Mouse (Mus musculus): ENCODE results near the gene B3gnt7. TPM values are rescaled to one million over a fixed set of nuclear protein-coding genes. Genes with fewer than 3 reads are reported as not detected.

The B3gnt7 gene
- 5.9 and 7.0 TPM in 2 replicates for polyA plus RNA-seq (2014; fragmentation: Nextera tagmentation; extraction: Ambion mirVana)

DNA sequence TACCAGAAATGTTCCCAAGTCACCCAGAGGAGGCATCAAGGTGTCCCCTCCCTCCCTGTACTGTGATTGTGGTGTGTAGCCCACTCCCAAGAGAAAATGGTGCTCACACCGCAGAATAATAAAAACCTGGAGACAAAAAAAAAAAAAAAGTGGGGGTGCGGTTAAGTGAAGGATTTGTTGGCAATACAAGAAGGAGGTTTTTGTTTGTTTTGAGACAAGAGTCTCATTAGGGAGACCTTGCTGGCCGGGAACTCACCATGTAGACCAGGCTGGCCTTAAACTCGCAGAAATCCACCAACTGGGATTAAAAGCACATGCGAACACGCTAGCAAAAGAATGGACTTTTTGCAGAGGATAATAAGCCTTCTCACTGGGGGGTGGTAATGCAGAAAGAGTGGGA is at the start of gene B3gnt7:
Gene B3gnt7 (plus strand): TSS at position 301 of the 400 bp plus-strand sequence.
- 24% methylated on average over 6 of the region's 6 CpGs for WGBS
- no peak within 1 kb of the TSS for H3K27ac ChIP-seq (replicated peaks; ENCODE audit: low read depth, low read length)

GRCm38 (mm10) chr1:86253410-86253809 is 49.2 kb upstream of the B3gnt7 start:
- 93% methylated on average over 8 of the region's 8 CpGs for WGBS
- H3K36me3 ChIP-seq (ENCODE audit: control insufficient read depth, insufficient read depth, low read length), result peaks cover 22% of the 10 kb centered on the region; the same call in 1 of the 2 replicates
- no peak for DNase-seq

More for the DNA sequence above, at the start of gene B3gnt7:
- Histone ChIP-seq H3K4me2 (ENCODE audit: low read length) (peak within 1 kb of the TSS; percentile 98), H3K4me3 (replicated peaks; ENCODE audit: low read depth, low read length) (peak within 1 kb of the TSS; percentile 59), H3K27me3 (ENCODE audit: control insufficient read depth, insufficient read depth, low read length) (peaks cover 23% of the 10 kb centered on the region), H3K9me3 (ENCODE audit: control insufficient read depth, low read length) (no peaks in the 10 kb centered on the region), H3K4me1 (ENCODE audit: control insufficient read depth, insufficient read depth, low read length) (no peaks in the 10 kb centered on the region), H3K36me3 (ENCODE audit: control insufficient read depth, insufficient read depth, low read length) (no peaks in the 10 kb centered on the region), H3K9ac (replicated peaks; ENCODE audit: low read length) (peak within 1 kb of the TSS; percentile 65)
- ATAC-seq (ENCODE audit: low FRiP score, low TSS enrichment), result no peak
- DNase-seq, result no peak

DNA sequence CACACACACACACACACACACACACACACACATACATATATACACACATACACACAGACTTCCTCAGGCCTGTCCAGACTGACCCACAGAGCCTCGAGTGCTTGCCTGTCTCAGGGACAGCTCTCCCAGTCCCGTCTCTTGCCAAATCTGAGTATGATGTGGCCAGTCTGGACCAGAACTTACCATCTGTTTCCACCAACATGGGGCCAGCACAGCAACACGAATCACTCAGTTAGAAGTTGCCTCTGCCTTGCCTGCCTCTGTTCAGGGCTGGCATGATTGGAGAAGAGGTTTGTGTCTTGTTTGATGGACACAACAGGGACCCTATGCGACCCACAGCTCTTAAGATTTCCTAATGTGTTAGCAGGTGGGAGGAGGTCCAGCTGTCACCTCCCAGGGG is 46.3 kb upstream of the B3gnt7 start:
- Histone ChIP-seq H3K4me3 (replicated peaks; ENCODE audit: low read depth, low read length) (no peak overlapping the region), H3K9me3 (ENCODE audit: control insufficient read depth, low read length) (no peaks in the 10 kb centered on the region), H3K4me1 (ENCODE audit: control insufficient read depth, insufficient read depth, low read length) (no peaks in the 10 kb centered on the region), H3K9ac (replicated peaks; ENCODE audit: low read length) (no peak overlapping the region), H3K36me3 (ENCODE audit: control insufficient read depth, insufficient read depth, low read length) (peaks cover 17% of the 10 kb centered on the region; the same call in 1 of the 2 replicates), H3K27me3 (ENCODE audit: control insufficient read depth, insufficient read depth, low read length) (no peaks in the 10 kb centered on the region), H3K27ac (replicated peaks; ENCODE audit: low read depth, low read length) (no peak overlapping the region), H3K4me2 (ENCODE audit: low read length) (no peak overlapping the region)
- DNase-seq, result no peak
- ATAC-seq (ENCODE audit: low FRiP score, low TSS enrichment), result no peak
- WGBS, result 85% methylated on average over 4 of the region's 4 CpGs

More at GRCm38 (mm10) chr1:86253410-86253809, 49.2 kb upstream of the B3gnt7 start:
- Histone ChIP-seq H3K27ac (replicated peaks; ENCODE audit: low read depth, low read length) (no peak overlapping the region), H3K9ac (replicated peaks; ENCODE audit: low read length) (no peak overlapping the region), H3K4me1 (ENCODE audit: control insufficient read depth, insufficient read depth, low read length) (no peaks in the 10 kb centered on the region), H3K4me2 (ENCODE audit: low read length) (no peak overlapping the region), H3K4me3 (replicated peaks; ENCODE audit: low read depth, low read length) (no peak overlapping the region), H3K27me3 (ENCODE audit: control insufficient read depth, insufficient read depth, low read length) (no peaks in the 10 kb centered on the region), H3K9me3 (ENCODE audit: control insufficient read depth, low read length) (no peaks in the 10 kb centered on the region)
- no peak for ATAC-seq (ENCODE audit: low FRiP score, low TSS enrichment)

- Histone ChIP-seq H3K4me1 (ENCODE audit: control insufficient read depth, insufficient read depth, low read length) (no peaks in the 10 kb centered on the region), H3K36me3 (ENCODE audit: control insufficient read depth, insufficient read depth, low read length) (peaks cover 17% of the 10 kb centered on the region; the same call in 1 of the 2 replicates), H3K4me2 (ENCODE audit: low read length) (no peak overlapping the region), H3K9me3 (ENCODE audit: control insufficient read depth, low read length) (no peaks in the 10 kb centered on the region), H3K9ac (replicated peaks; ENCODE audit: low read length) (no peak overlapping the region), H3K27me3 (ENCODE audit: control insufficient read depth, insufficient read depth, low read length) (no peaks in the 10 kb centered on the region), H3K27ac (replicated peaks; ENCODE audit: low read depth, low read length) (no peak overlapping the region), H3K4me3 (replicated peaks; ENCODE audit: low read depth, low read length) (no peak overlapping the region)
- no peak for DNase-seq
- 88% methylated on average over 8 of the region's 8 CpGs for WGBS
- no peak for ATAC-seq (ENCODE audit: low FRiP score, low TSS enrichment)
Observed at GRCm38 (mm10) chr1:86257228-86257627, 45.4 kb upstream of the B3gnt7 start.

DNA sequence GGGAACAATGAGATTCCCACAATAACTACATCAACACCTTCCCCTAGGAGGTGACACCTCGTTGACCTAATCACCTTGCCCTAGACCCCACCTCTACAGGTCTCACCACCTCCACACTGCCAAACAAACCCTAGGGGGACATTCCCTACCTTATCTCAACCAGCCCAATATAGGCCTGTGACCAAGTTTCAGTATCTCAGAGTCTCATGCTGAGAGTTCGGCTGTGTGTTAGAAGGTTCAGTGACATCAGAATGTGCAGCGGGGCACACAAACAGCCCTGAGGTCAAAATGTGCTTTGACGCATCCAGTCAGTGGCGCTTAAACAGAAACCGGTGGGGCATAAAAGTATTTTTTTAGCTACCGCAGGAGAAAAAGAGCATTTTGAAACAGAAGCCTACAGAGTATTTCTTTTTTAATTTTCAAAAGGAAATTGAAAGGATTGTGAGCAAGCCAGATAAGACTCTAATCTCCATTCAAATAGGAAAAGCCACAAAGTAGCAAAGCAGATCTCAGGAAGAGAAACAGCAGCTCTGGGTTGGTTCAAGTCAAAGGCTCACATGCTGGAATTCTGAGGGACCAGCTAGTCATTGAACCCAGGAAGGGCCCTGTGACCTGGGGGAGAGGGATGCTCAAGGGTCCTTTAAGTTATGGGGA is 44.3 kb upstream of the B3gnt7 start:
- no peak overlapping the region for H3K27ac ChIP-seq (replicated peaks; ENCODE audit: low read depth, low read length)
- no peak overlapping the region for H3K4me2 ChIP-seq (ENCODE audit: low read length)
- no peak overlapping the region for H3K9ac ChIP-seq (replicated peaks; ENCODE audit: low read length)
- no peak overlapping the region for H3K4me3 ChIP-seq (replicated peaks; ENCODE audit: low read depth, low read length)
- 79% methylated on average over 7 of the region's 7 CpGs for WGBS
- DNase-seq, result no peak
- H3K4me1 ChIP-seq (ENCODE audit: control insufficient read depth, insufficient read depth, low read length), result no peaks in the 10 kb centered on the region
- no peaks in the 10 kb centered on the region for H3K9me3 ChIP-seq (ENCODE audit: control insufficient read depth, low read length)
- no peaks in the 10 kb centered on the region for H3K27me3 ChIP-seq (ENCODE audit: control insufficient read depth, insufficient read depth, low read length)
- peaks cover 17% of the 10 kb centered on the region; the same call in 1 of the 2 replicates for H3K36me3 ChIP-seq (ENCODE audit: control insufficient read depth, insufficient read depth, low read length)
- ATAC-seq (ENCODE audit: low FRiP score, low TSS enrichment), result no peak

- Histone ChIP-seq H3K36me3 (ENCODE audit: control insufficient read depth, insufficient read depth, low read length) (no peaks in the 10 kb centered on the region), H3K27me3 (ENCODE audit: control insufficient read depth, insufficient read depth, low read length) (no peaks in the 10 kb centered on the region), H3K27ac (replicated peaks; ENCODE audit: low read depth, low read length) (no peak overlapping the region), H3K4me3 (replicated peaks; ENCODE audit: low read depth, low read length) (no peak overlapping the region), H3K9me3 (ENCODE audit: control insufficient read depth, low read length) (no peaks in the 10 kb centered on the region), H3K4me1 (ENCODE audit: control insufficient read depth, insufficient read depth, low read length) (no peaks in the 10 kb centered on the region), H3K9ac (replicated peaks; ENCODE audit: low read length) (no peak overlapping the region), H3K4me2 (ENCODE audit: low read length) (no peak overlapping the region)
- DNase-seq (no peak), ATAC-seq (ENCODE audit: low FRiP score, low TSS enrichment) (no peak)
- 63% methylated on average over 7 of the region's 7 CpGs for WGBS
Observed at GRCm38 (mm10) chr1:86263564-86264339, 38.9 kb upstream of the B3gnt7 start.

GRCm38 (mm10) chr1:86265060-86265459 is 37.6 kb upstream of the B3gnt7 start:
- H3K27me3 ChIP-seq (ENCODE audit: control insufficient read depth, insufficient read depth, low read length), result no peaks in the 10 kb centered on the region

GRCm38 (mm10) chr1:86268492-86269189 is 34.0 kb upstream of the B3gnt7 start:
- Histone ChIP-seq H3K4me1 (ENCODE audit: control insufficient read depth, insufficient read depth, low read length) (no peaks in the 10 kb centered on the region), H3K9me3 (ENCODE audit: control insufficient read depth, low read length) (no peaks in the 10 kb centered on the region), H3K27ac (replicated peaks; ENCODE audit: low read depth, low read length) (no peak overlapping the region), H3K27me3 (ENCODE audit: control insufficient read depth, insufficient read depth, low read length) (no peaks in the 10 kb centered on the region), H3K4me2 (ENCODE audit: low read length) (no peak overlapping the region), H3K4me3 (replicated peaks; ENCODE audit: low read depth, low read length) (no peak overlapping the region), H3K36me3 (ENCODE audit: control insufficient read depth, insufficient read depth, low read length) (no peaks in the 10 kb centered on the region), H3K9ac (replicated peaks; ENCODE audit: low read length) (no peak overlapping the region)
- ATAC-seq (ENCODE audit: low FRiP score, low TSS enrichment), result no peak
- WGBS, result 91% methylated on average over 9 of the region's 9 CpGs
- no peak for DNase-seq

More at GRCm38 (mm10) chr1:86265060-86265459, 37.6 kb upstream of the B3gnt7 start:
- Histone ChIP-seq H3K4me2 (ENCODE audit: low read length) (no peak overlapping the region), H3K27ac (replicated peaks; ENCODE audit: low read depth, low read length) (no peak overlapping the region), H3K4me3 (replicated peaks; ENCODE audit: low read depth, low read length) (no peak overlapping the region), H3K36me3 (ENCODE audit: control insufficient read depth, insufficient read depth, low read length) (no peaks in the 10 kb centered on the region), H3K9ac (replicated peaks; ENCODE audit: low read length) (no peak overlapping the region), H3K4me1 (ENCODE audit: control insufficient read depth, insufficient read depth, low read length) (no peaks in the 10 kb centered on the region), H3K9me3 (ENCODE audit: control insufficient read depth, low read length) (no peaks in the 10 kb centered on the region)
- WGBS, result 74% methylated on average over 3 of the region's 3 CpGs
- ATAC-seq (ENCODE audit: low FRiP score, low TSS enrichment) (no peak), DNase-seq (no peak)
